Mouse (Mus musculus): Measurements from ENCODE around the gene Nemf.
A peak's percentile ranks its signal among the peaks of the same experiment; 100 is the strongest.
"Not testable (repeated sequence)": the region's sequence is repeated elsewhere in the genome, so short reads cannot be mapped to it uniquely, and the experiment has no call there.

Gene Nemf

GRCm38 (mm10) chr12:69371854-69372671 is 15.1 kb upstream of the Nemf start, which contains the start of the genes Arf6 and Gm9887:
Arf6 (plus strand) TSS chr12:69372150.
Gm9887 (minus strand) TSS chr12:69372458.
- DNase-seq, result peak; percentile 99

- no peak for DNase-seq
These were observed 14.5 kb upstream of the Nemf start for GRCm38 (mm10) chr12:69371421-69371853.

GRCm38 (mm10) chr12:69370936-69371335 is 14.0 kb upstream of the Nemf start:
- no peak for DNase-seq

- DNase-seq, result no peak
These were observed 10.6 kb upstream of the Nemf start for GRCm38 (mm10) chr12:69367557-69367956.

- DNase-seq, result no peak
These were observed 9.5 kb upstream of the Nemf start for GRCm38 (mm10) chr12:69366424-69366823.

GRCm38 (mm10) chr12:69365757-69366156 is 8.8 kb upstream of the Nemf start:
- no peak for DNase-seq

GRCm38 (mm10) chr12:69363899-69364762 is 7.2 kb upstream of the Nemf start:
- peak; percentile 88 for DNase-seq

- not testable (repeated sequence) for DNase-seq
These were observed 6.1 kb upstream of the Nemf start for GRCm38 (mm10) chr12:69363110-69363509.

- no peak for DNase-seq
These were observed 5.4 kb upstream of the Nemf start for GRCm38 (mm10) chr12:69362388-69362787.

- no peak for DNase-seq
These were observed 5.0 kb upstream of the Nemf start for GRCm38 (mm10) chr12:69361919-69362318.

- peak; percentile 99 for DNase-seq
These were observed 4.3 kb upstream of the Nemf start for GRCm38 (mm10) chr12:69360997-69361899.

- DNase-seq, result no peak
These were observed 3.7 kb upstream of the Nemf start for GRCm38 (mm10) chr12:69360655-69360996.

- DNase-seq, result no peak
These were observed 308 bp upstream of the Nemf start for GRCm38 (mm10) chr12:69357300-69357646.

GRCm38 (mm10) chr12:69351685-69352084 is 5.3 kb downstream of the Nemf start:
- DNase-seq, result no peak

GRCm38 (mm10) chr12:69349928-69350327 is 7.0 kb downstream of the Nemf start:
- no peak for DNase-seq

GRCm38 (mm10) chr12:69333547-69333946 is 23.4 kb downstream of the Nemf start:
- peak; percentile 48 for DNase-seq

- no peak for DNase-seq
These were observed 24.8 kb downstream of the Nemf start for GRCm38 (mm10) chr12:69332147-69332546.

- DNase-seq, result no peak
These were observed 25.8 kb downstream of the Nemf start for GRCm38 (mm10) chr12:69331187-69331586.

GRCm38 (mm10) chr12:69318431-69318830 is 38.5 kb downstream of the Nemf start:
- DNase-seq, result no peak

GRCm38 (mm10) chr12:69309659-69310058 is 47.3 kb downstream of the Nemf start:
- DNase-seq, result no peak

- DNase-seq, result no peak
These were observed 50.6 kb downstream of the Nemf start for GRCm38 (mm10) chr12:69306333-69306732.

- no peak for DNase-seq
These were observed 52.9 kb downstream of the Nemf start for GRCm38 (mm10) chr12:69304051-69304450.

- DNase-seq, result no peak
These were observed 54.8 kb downstream of the Nemf start for GRCm38 (mm10) chr12:69302171-69302570.
